Mouse (Mus musculus): ENCODE data around the gene Dpysl4. TPM values are rescaled to one million over a fixed set of nuclear protein-coding genes. Genes with fewer than 3 reads are reported as not detected.

Gene Dpysl4
- polyA plus RNA-seq, 1 experiment = 13.6 TPM

GRCm38 (mm10) chr7:139131538-139131937 lies 45.7 kb downstream of the Dpysl4 start:
- H3K36me3 ChIP-seq (ENCODE audit: control insufficient read depth, insufficient read depth, low read length) = no peaks in the 10 kb centered on the region
- no peak for TF ChIP-seq CTCF (IDR thresholded peaks at IDR 0.05; ENCODE audit: control insufficient read depth, insufficient read depth, insufficient replicate concordance, low read depth, low read length)
- no peak for TF ChIP-seq POLR2A (IDR thresholded peaks at IDR 0.05; ENCODE audit: control insufficient read depth, low read depth, low read length)
- H3K4me1 ChIP-seq (ENCODE audit: control insufficient read depth, insufficient read depth, low read length) = no peaks in the 10 kb centered on the region
- no peaks in the 10 kb centered on the region for H3K27me3 ChIP-seq (ENCODE audit: control insufficient read depth, insufficient read depth, low read length)
- no peak overlapping the region for H3K27ac ChIP-seq (ENCODE audit: control insufficient read depth, insufficient read depth, low read depth, low read length)
- no peak overlapping the region for H3K4me3 ChIP-seq (ENCODE audit: control insufficient read depth, low read depth, low read length)

- Histone ChIP-seq H3K4me1 (ENCODE audit: control insufficient read depth, insufficient read depth, low read length) (no peaks in the 10 kb centered on the region), H3K36me3 (ENCODE audit: control insufficient read depth, insufficient read depth, low read length) (no peaks in the 10 kb centered on the region), H3K27ac (ENCODE audit: control insufficient read depth, insufficient read depth, low read depth, low read length) (no peak overlapping the region), H3K27me3 (ENCODE audit: control insufficient read depth, insufficient read depth, low read length) (no peaks in the 10 kb centered on the region), H3K4me3 (ENCODE audit: control insufficient read depth, low read depth, low read length) (no peak overlapping the region)
- TF ChIP-seq CTCF (IDR thresholded peaks at IDR 0.05; ENCODE audit: control insufficient read depth, insufficient read depth, insufficient replicate concordance, low read depth, low read length) = no peak
- TF ChIP-seq POLR2A (IDR thresholded peaks at IDR 0.05; ENCODE audit: control insufficient read depth, low read depth, low read length) = no peak
These were observed 47.6 kb downstream of the Dpysl4 start for GRCm38 (mm10) chr7:139133446-139133845.

GRCm38 (mm10) chr7:139135236-139135635 lies 49.4 kb downstream of the Dpysl4 start:
- TF ChIP-seq CTCF (IDR thresholded peaks at IDR 0.05; ENCODE audit: control insufficient read depth, insufficient read depth, insufficient replicate concordance, low read depth, low read length) (no peak), POLR2A (IDR thresholded peaks at IDR 0.05; ENCODE audit: control insufficient read depth, low read depth, low read length) (no peak)
- no peak overlapping the region for H3K27ac ChIP-seq (ENCODE audit: control insufficient read depth, insufficient read depth, low read depth, low read length)

GRCm38 (mm10) chr7:139136906-139137491 lies 51.2 kb downstream of the Dpysl4 start:
- no peaks in the 10 kb centered on the region for H3K36me3 ChIP-seq (ENCODE audit: control insufficient read depth, insufficient read depth, low read length)
- H3K27ac ChIP-seq (ENCODE audit: control insufficient read depth, insufficient read depth, low read depth, low read length) = no peak overlapping the region
- no peak for TF ChIP-seq CTCF (IDR thresholded peaks at IDR 0.05; ENCODE audit: control insufficient read depth, insufficient read depth, insufficient replicate concordance, low read depth, low read length)
- no peak for TF ChIP-seq POLR2A (IDR thresholded peaks at IDR 0.05; ENCODE audit: control insufficient read depth, low read depth, low read length)
- H3K4me1 ChIP-seq (ENCODE audit: control insufficient read depth, insufficient read depth, low read length) = no peaks in the 10 kb centered on the region
- no peaks in the 10 kb centered on the region for H3K27me3 ChIP-seq (ENCODE audit: control insufficient read depth, insufficient read depth, low read length)
- no peak overlapping the region for H3K4me3 ChIP-seq (ENCODE audit: control insufficient read depth, low read depth, low read length)

More at GRCm38 (mm10) chr7:139135236-139135635, 49.4 kb downstream of the Dpysl4 start:
- no peaks in the 10 kb centered on the region for H3K27me3 ChIP-seq (ENCODE audit: control insufficient read depth, insufficient read depth, low read length)
- no peaks in the 10 kb centered on the region for H3K36me3 ChIP-seq (ENCODE audit: control insufficient read depth, insufficient read depth, low read length)
- H3K4me1 ChIP-seq (ENCODE audit: control insufficient read depth, insufficient read depth, low read length) = no peaks in the 10 kb centered on the region
- no peak overlapping the region for H3K4me3 ChIP-seq (ENCODE audit: control insufficient read depth, low read depth, low read length)

- Histone ChIP-seq H3K4me3 (ENCODE audit: control insufficient read depth, low read depth, low read length) (no peak overlapping the region), H3K27me3 (ENCODE audit: control insufficient read depth, insufficient read depth, low read length) (no peaks in the 10 kb centered on the region), H3K27ac (ENCODE audit: control insufficient read depth, insufficient read depth, low read depth, low read length) (no peak overlapping the region), H3K4me1 (ENCODE audit: control insufficient read depth, insufficient read depth, low read length) (no peaks in the 10 kb centered on the region), H3K36me3 (ENCODE audit: control insufficient read depth, insufficient read depth, low read length) (no peaks in the 10 kb centered on the region)
- TF ChIP-seq POLR2A (IDR thresholded peaks at IDR 0.05; ENCODE audit: control insufficient read depth, low read depth, low read length) = no peak
- TF ChIP-seq CTCF (IDR thresholded peaks at IDR 0.05; ENCODE audit: control insufficient read depth, insufficient read depth, insufficient replicate concordance, low read depth, low read length) = no peak
These were observed 54.2 kb downstream of the Dpysl4 start for GRCm38 (mm10) chr7:139139921-139140461.

- Histone ChIP-seq H3K4me1 (ENCODE audit: control insufficient read depth, insufficient read depth, low read length) (no peaks in the 10 kb centered on the region), H3K4me3 (ENCODE audit: control insufficient read depth, low read depth, low read length) (no peak overlapping the region), H3K27ac (ENCODE audit: control insufficient read depth, insufficient read depth, low read depth, low read length) (no peak overlapping the region), H3K36me3 (ENCODE audit: control insufficient read depth, insufficient read depth, low read length) (no peaks in the 10 kb centered on the region), H3K27me3 (ENCODE audit: control insufficient read depth, insufficient read depth, low read length) (no peaks in the 10 kb centered on the region)
- TF ChIP-seq POLR2A (IDR thresholded peaks at IDR 0.05; ENCODE audit: control insufficient read depth, low read depth, low read length) (no peak), CTCF (IDR thresholded peaks at IDR 0.05; ENCODE audit: control insufficient read depth, insufficient read depth, insufficient replicate concordance, low read depth, low read length) (no peak)
These were observed 58.0 kb downstream of the Dpysl4 start for GRCm38 (mm10) chr7:139143785-139144184.

GRCm38 (mm10) chr7:139145891-139146290 lies 60.1 kb downstream of the Dpysl4 start:
- H3K36me3 ChIP-seq (ENCODE audit: control insufficient read depth, insufficient read depth, low read length) = no peaks in the 10 kb centered on the region
- no peaks in the 10 kb centered on the region for H3K27me3 ChIP-seq (ENCODE audit: control insufficient read depth, insufficient read depth, low read length)
- no peaks in the 10 kb centered on the region for H3K4me1 ChIP-seq (ENCODE audit: control insufficient read depth, insufficient read depth, low read length)
- TF ChIP-seq POLR2A (IDR thresholded peaks at IDR 0.05; ENCODE audit: control insufficient read depth, low read depth, low read length) (no peak), CTCF (IDR thresholded peaks at IDR 0.05; ENCODE audit: control insufficient read depth, insufficient read depth, insufficient replicate concordance, low read depth, low read length) (no peak)
- H3K27ac ChIP-seq (ENCODE audit: control insufficient read depth, insufficient read depth, low read depth, low read length) = no peak overlapping the region
- no peak overlapping the region for H3K4me3 ChIP-seq (ENCODE audit: control insufficient read depth, low read depth, low read length)

All from testis, adult 2 months (tissue).